Mouse (Mus musculus) cerebellum, adult 2 months (tissue): ENCODE measurements at regions not wholly inside any gene's neighbourhood (a gene's known extent, or its start where the extent isn't known, plus 50 kb on each side); places are given as distances from the start of the nearest gene placed in this dataset.

ENCODE experiments used
- CTCF ChIP-seq: fragments of 200-500 bp; IDR thresholded peaks from 2 replicates; pipeline ENCODE4 v1.5.1; 2011; ENCODE audit warnings: low read depth, mild to moderate bottlenecking, control low read depth, low read length, moderate library complexity, borderline replicate concordance; ENCODE audit not compliant: insufficient read depth
- POLR2A ChIP-seq: fragments of 200-500 bp; IDR thresholded peaks from 2 replicates; pipeline ENCODE4 v1.6.1; 2011; ENCODE audit warnings: low read length, control low read depth, borderline replicate concordance; ENCODE audit not compliant: insufficient read depth

GRCm38 (mm10) chr19:53469256-53469655 is 59.7 kb upstream of the Dusp5 start:
- TF ChIP-seq CTCF (no peak), POLR2A (no peak)
